Mouse (Mus musculus): ENCODE measurements at regions not wholly inside any gene's neighbourhood (a gene's known extent, or its start where the extent isn't known, plus 50 kb on each side); places are given as distances from the start of the nearest gene placed in this dataset.
A peak's percentile ranks its signal among the peaks of the same experiment; 100 is the strongest.

GRCm38 (mm10) chr7:136570911-136571310, 323.5 kb upstream of the Mgmt start:
- no peak for DNase-seq

DNA sequence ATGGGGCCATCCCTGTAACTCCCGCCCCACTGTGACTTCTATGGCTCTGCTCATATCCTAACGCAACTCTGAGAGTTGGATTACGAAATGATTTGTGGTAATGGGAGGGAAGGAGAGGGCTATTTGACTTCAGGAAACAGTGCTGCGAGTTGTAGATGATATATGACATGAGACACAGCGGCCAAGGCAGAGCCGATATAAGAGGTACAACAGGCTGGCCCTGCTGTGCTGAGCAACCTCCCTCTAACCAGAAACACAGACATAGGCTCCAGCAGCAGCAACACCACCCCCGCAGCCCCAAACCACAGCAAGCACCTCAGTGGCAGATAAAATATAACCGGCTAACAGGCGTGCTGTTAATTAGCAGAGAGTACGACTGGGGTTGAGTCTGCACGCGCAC, 312.5 kb upstream of the Mgmt start:
- peak; percentile 8 for DNase-seq

DNA sequence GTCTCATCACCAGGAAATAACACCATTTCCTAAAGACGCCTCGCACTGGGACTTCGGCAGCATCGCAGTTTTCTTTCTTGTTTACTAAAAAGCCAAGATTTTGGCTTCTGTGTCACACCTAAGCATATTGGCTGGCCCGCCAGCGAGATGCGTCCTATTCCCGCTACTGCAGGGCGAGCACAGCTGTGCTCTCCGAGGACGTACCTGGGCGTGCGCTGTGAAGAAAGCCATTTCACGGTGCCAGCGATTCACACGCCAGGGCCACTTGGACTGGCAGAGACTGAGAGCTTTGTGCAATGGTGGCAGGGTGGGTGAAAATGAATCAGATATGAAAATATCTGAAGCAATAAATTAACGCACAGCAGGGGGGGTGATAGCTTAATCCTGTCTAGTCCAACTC, 310.1 kb upstream of the Mgmt start:
- DNase-seq, result no peak

GRCm38 (mm10) chr7:136588491-136588890, 305.9 kb upstream of the Mgmt start:
- no peak for DNase-seq

GRCm38 (mm10) chr7:136590947-136591346, 303.5 kb upstream of the Mgmt start:
- no peak for DNase-seq

GRCm38 (mm10) chr7:136607278-136608120, 286.9 kb upstream of the Mgmt start:
- DNase-seq, result no peak

GRCm38 (mm10) chr7:136613496-136613895, 280.9 kb upstream of the Mgmt start:
- no peak for DNase-seq

GRCm38 (mm10) chr7:136624496-136624895, 269.9 kb upstream of the Mgmt start:
- no peak for DNase-seq

DNA sequence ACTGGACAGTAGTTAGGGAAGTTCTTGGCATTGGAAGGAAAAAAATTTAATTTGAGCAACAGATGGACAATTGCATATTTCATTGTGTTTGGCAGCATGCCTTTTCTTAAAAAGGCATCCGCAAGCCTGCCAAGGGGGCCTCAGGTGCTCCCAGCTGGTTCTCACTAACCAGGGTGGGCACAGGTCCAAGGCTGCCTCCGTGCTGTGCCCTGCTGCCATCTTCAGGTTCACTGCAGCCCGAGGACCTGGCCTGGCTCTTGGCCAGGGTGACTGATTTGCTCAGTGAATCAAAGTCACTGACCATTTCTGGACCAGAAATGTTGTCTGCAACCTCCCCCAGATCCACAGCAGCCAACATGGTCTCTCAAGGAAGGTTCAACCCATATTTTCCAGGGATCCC, 263.3 kb upstream of the Mgmt start:
- DNase-seq, result no peak

DNA sequence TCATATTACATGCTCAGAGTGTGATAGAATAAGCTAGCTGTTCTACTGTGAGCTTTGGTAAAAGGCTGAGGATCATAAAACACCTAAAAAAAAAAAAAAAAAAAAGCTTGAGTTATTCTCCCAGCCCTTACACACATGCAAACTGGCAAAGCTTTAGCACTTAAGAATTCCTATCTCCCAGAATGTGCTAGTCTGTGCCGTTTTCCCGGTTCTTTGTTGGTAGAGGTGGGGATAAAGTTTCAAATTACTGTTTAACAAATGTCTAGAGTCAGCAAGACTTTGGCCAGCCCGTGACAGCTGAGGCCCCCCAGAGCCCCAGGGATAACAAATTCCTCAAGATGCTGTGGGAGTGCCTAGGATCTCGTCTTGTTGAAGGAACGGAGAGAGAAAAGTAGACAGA, 254.3 kb upstream of the Mgmt start:
- DNase-seq, result no peak

- DNase-seq, result no peak
These were observed 253.6 kb upstream of the Mgmt start for GRCm38 (mm10) chr7:136640771-136641170.

DNA sequence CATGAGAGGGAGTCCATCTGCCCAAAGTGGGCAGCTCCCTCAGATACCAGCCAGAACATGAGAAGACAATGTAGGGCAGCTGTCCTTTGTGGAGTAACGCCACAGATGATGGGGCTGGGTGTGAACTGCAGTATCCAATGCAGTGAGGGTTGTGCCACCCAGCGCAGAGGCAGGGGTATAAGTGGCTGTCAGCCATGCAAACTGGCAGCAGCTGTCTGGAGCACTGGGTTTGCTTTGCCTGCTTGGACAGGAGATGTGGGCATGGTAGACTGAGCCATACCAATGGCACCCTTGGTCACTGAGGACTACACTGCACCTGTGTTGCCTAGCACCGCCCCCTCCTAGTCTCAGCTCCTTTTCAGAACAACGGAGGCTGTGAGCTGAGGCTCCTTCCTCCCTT, 244.6 kb upstream of the Mgmt start:
- no peak for DNase-seq

GRCm38 (mm10) chr7:136659930-136660329, 234.5 kb upstream of the Mgmt start:
- no peak for DNase-seq

DNA sequence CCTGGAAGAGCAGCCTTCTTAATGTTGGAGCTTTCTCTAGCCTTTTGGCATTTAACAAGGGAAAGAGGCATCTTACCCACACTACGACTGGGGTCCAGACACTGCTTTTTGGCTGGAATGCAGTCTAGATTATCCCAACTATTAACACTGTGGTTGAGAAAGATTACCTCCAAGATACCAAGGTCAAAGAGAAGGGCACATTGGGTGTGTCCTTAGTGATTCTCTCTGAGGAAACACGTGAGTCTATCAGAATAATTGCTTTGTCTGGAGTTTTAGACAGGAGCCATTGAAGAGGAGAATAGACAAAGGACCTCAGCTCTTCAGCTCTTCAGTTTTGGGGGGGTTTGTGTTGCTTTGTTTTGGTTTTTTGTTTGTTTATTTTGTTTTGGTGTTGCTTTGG, 234.0 kb upstream of the Mgmt start:
- no peak for DNase-seq

- DNase-seq, result no peak
These were observed 229.9 kb upstream of the Mgmt start for GRCm38 (mm10) chr7:136664424-136665082.

DNA sequence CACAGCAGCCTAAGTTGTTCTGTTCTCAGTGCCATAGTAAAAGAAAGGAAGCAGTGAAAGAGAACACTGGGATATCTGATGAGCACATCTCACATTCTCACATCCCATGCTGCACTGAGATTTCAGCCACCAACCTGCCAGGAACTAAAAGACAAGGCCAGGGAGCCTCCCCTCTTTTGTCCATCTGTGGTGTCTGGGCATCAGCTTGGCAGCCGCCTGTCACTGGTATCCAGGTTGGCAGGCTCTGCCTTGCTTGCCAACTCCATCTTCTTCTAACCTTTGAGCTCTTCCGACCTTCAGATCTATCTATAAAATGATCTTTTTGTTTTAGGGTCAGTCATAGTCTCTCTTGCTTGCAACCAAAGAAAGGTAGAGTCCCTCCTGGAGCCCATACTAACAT, 228.5 kb upstream of the Mgmt start:
- no peak for DNase-seq

- DNase-seq, result no peak
These were observed 227.7 kb upstream of the Mgmt start for GRCm38 (mm10) chr7:136666707-136667106.

- no peak for DNase-seq
These were observed 223.7 kb upstream of the Mgmt start for GRCm38 (mm10) chr7:136670675-136671074.

GRCm38 (mm10) chr7:136674159-136674558, 220.3 kb upstream of the Mgmt start:
- no peak for DNase-seq

DNA sequence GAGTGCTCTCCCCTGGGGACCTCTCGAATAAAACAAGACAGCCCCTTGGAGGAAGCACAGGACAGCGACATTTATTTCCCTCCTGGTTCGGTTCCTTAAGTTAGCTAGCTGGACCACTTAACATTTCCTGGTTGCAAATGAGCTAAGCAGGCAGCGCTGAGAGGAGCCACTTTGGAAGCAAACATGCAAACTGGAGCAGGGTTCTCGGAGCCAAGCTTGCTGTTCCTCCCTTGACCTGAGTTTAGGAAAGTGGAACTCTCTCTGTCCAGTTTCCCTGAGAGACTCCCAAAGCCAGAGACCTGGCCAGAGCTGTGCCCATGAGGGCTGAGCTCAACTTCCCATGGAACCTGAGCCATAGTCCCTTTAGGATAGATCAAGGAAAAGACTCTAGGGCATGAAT, 219.4 kb upstream of the Mgmt start:
- no peak for DNase-seq

GRCm38 (mm10) chr7:136676104-136676503, 218.3 kb upstream of the Mgmt start:
- DNase-seq, result no peak

DNA sequence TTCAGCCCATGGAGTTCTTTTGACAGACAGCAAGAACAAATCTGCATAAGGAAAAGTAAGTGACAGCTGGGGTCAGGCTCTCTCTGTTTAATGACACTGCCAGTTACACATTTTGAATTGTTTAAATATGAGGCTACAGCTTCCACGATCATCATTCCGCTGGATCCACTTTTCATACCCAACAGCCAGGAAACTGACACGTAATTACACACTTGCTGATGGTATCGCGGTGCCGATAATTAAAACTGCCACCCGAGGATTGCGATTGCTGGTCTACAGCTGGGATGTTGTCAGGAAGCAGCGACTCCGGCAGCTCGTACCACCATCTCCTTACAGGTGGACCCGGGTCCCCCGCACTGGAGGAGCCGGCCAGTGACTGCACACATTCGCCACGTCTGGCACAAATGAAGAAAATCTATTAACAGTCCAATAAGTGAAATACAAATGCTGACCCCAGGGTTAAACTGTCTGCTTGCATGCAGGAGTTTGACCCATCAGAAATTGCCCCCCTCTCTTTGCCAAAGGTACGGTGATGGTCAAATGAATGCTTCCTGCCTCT, 217.3 kb upstream of the Mgmt start:
- no peak for DNase-seq

DNA sequence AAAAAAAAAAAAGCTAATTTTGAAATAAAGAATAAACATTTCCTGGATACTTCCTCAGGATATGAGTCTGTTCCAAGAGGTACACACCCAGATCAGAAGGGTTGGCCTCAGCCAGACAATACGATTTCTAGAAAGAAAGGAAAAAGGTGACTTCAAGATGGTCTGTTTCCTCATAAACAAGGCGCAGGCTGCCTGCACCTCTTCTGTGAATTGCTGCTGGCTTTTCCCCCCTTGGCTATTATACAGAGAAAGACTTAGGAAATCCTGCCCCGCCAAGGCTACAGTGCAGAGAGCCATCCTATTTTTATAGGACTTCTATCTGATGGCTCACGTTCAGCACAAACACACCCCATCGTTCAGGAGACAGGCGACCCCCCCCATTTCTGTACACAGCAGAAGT, 204.8 kb upstream of the Mgmt start:
- no peak for DNase-seq

GRCm38 (mm10) chr7:136706246-136706645, 188.2 kb upstream of the Mgmt start:
- no peak for DNase-seq

Data from right cerebral cortex, adult 18-20 months (tissue).